Mouse (Mus musculus) hindbrain, embryonic 12.5 days (tissue): ENCODE results near the gene Rbm34. TPM values are rescaled to one million over a fixed set of nuclear protein-coding genes. Genes with fewer than 3 reads are reported as not detected.

Experiments
- polyA plus RNA-seq: library from polyadenylated mRNA; unstranded; fragments of >200 nt; fragmentation: Nextera tagmentation; extraction: Ambion mirVana; gene quantifications from 2 replicates; pipeline ENCODE4 v1.2.1, GENCODE M21; 2016

The Rbm34 gene
- polyA plus RNA-seq, 1 experiment from 2014 or later: 31.4 TPM

Other genes with a start within 250 kb of the Rbm34 start
- 181 and 182 TPM in 2 replicates for gene Tomm20, start 25.2 kb downstream of the Rbm34 start, polyA plus RNA-seq
- gene Pard3, start 92.8 kb upstream of the Rbm34 start, polyA plus RNA-seq: 38.3 and 43.1 TPM in 2 replicates